Mouse (Mus musculus) CH12.LX (cell line): ENCODE measurements around the gene Zfp473. TPM values are rescaled to one million over a fixed set of nuclear protein-coding genes. Genes with fewer than 3 reads are reported as not detected.

ENCODE experiments used
- DNase-seq: peaks from one replicate; pipeline ENCODE4 v3.0.0-alpha.2; 2013; ENCODE audit errors: extremely low read depth
- H3K27ac ChIP-seq: 2 replicates; pipeline ENCODE4 v1.5.1; 2012; ENCODE audit warnings: low read depth, mild to moderate bottlenecking, control low read depth, moderate library complexity; ENCODE audit not compliant: insufficient read depth
- H3K27me3 ChIP-seq: replicated peaks from 2 replicates; pipeline ENCODE3; 2012; ENCODE audit warnings: inconsistent platforms
- H3K36me3 ChIP-seq, 2 experiments: replicated peaks in 1 of 2; 2 replicates each; pipeline versions ENCODE3 to v1.6.1; 2012; ENCODE audit warnings: inconsistent platforms in 1 of 2, low read length in 1 of 2, mild to moderate bottlenecking in 1 of 2, mixed read lengths in 1 of 2, moderate library complexity in 1 of 2; ENCODE audit not compliant: control insufficient read depth in 1 of 2, insufficient read depth in 1 of 2
- H3K4me1 ChIP-seq, 2 experiments: 2 replicates each; pipeline ENCODE4 v1.6.1; 2012; ENCODE audit warnings: inconsistent platforms in 1 of 2, moderate library complexity in 1 of 2; ENCODE audit not compliant: insufficient read depth in 2 of 2, control insufficient read depth in 1 of 2
- H3K4me2 ChIP-seq: 2 replicates; pipeline ENCODE4 v1.6.1; 2012; ENCODE audit warnings: low read depth, mild to moderate bottlenecking, control low read depth; ENCODE audit not compliant: poor library complexity, insufficient read depth, severe bottlenecking
- H3K4me3 ChIP-seq, 3 experiments: fragments of 150-350 bp in 1 of 3; sonication (generic) in 1 of 3; replicated peaks in 1 of 3; 2 replicates each; pipeline versions ENCODE3 to v1.5.1; 2011 to 2012; ENCODE audit warnings: low read depth in 2 of 3, low read length in 2 of 3, mild to moderate bottlenecking in 2 of 3, moderate library complexity in 2 of 3, control low read depth in 1 of 3, improper control_type of control experiment in 1 of 3, inconsistent platforms in 1 of 3, mixed read lengths in 1 of 3; ENCODE audit not compliant: poor library complexity in 1 of 3
- H3K79me2 ChIP-seq: replicated peaks from 2 replicates; pipeline ENCODE4 v1.6.1; 2012; ENCODE audit warnings: mild to moderate bottlenecking, moderate library complexity; ENCODE audit not compliant: control insufficient read depth, poor library complexity, insufficient read depth, severe bottlenecking; ENCODE audit errors: extremely low read depth
- H3K9ac ChIP-seq: 2 replicates; pipeline ENCODE4 v1.6.1; 2012; ENCODE audit warnings: low read depth, mild to moderate bottlenecking, control low read depth, moderate library complexity; ENCODE audit not compliant: insufficient read depth
- H3K9me3 ChIP-seq: replicated peaks from 2 replicates; pipeline ENCODE3; 2012; ENCODE audit warnings: low read length, inconsistent platforms, mixed read lengths
- BHLHE40 ChIP-seq: IDR thresholded peaks from 2 replicates; pipeline ENCODE4 v1.6.1; 2011; ENCODE audit warnings: mild to moderate bottlenecking, low read depth, low read length, improper control_type of control experiment
- CHD1 ChIP-seq: IDR thresholded peaks from 2 replicates; pipeline ENCODE4 v1.6.1; 2012; ENCODE audit warnings: low read depth, low read length, improper control_type of control experiment, inconsistent platforms
- ETS1 ChIP-seq: conservative IDR thresholded peaks from 2 replicates; pipeline ENCODE4 v1.6.1; 2012; ENCODE audit warnings: low read depth, mild to moderate bottlenecking, inconsistent platforms, low read length, improper control_type of control experiment, moderate library complexity
- GABPA ChIP-seq: IDR thresholded peaks from 2 replicates; pipeline ENCODE4 v1.6.1; 2012; ENCODE audit warnings: low read depth, low read length, improper control_type of control experiment, inconsistent platforms; ENCODE audit not compliant: insufficient replicate concordance
- HCFC1 ChIP-seq: IDR thresholded peaks from 2 replicates; pipeline ENCODE4 v1.6.1; 2012; ENCODE audit warnings: low read depth, mild to moderate bottlenecking, inconsistent platforms, low read length, improper control_type of control experiment
- JUND ChIP-seq: conservative IDR thresholded peaks from 2 replicates; pipeline ENCODE4 v1.6.1; 2011; ENCODE audit warnings: low read depth, low read length, improper control_type of control experiment
- KAT2A ChIP-seq: IDR thresholded peaks from 2 replicates; pipeline ENCODE4 v1.6.1; 2012; ENCODE audit warnings: low read length, improper control_type of control experiment, inconsistent platforms; ENCODE audit not compliant: insufficient replicate concordance
- MAFK ChIP-seq: IDR thresholded peaks from 2 replicates; pipeline ENCODE4 v1.6.1; 2011; ENCODE audit warnings: low read length, improper control_type of control experiment; ENCODE audit not compliant: insufficient replicate concordance
- MAX ChIP-seq: IDR thresholded peaks from 2 replicates; pipeline ENCODE4 v1.6.1; 2011; ENCODE audit warnings: low read length, improper control_type of control experiment
- MAZ ChIP-seq: IDR thresholded peaks from 2 replicates; pipeline ENCODE4 v1.6.1; 2012; ENCODE audit warnings: low read depth, mild to moderate bottlenecking, inconsistent platforms, low read length, improper control_type of control experiment, moderate library complexity
- MYC ChIP-seq: IDR thresholded peaks from 2 replicates; pipeline ENCODE4 v1.6.1; 2011; ENCODE audit warnings: low read depth, mild to moderate bottlenecking, improper control_type of control experiment, low read length
- PAX5 ChIP-seq: IDR thresholded peaks from 2 replicates; pipeline ENCODE4 v1.6.1; 2012; ENCODE audit warnings: low read length, inconsistent platforms, mixed read lengths
- POLR2A ChIP-seq: IDR thresholded peaks from 2 replicates; pipeline ENCODE4 v1.6.1; 2011; ENCODE audit warnings: low read depth, mild to moderate bottlenecking, improper control_type of control experiment, low read length
- POLR2AphosphoS2 ChIP-seq: IDR thresholded peaks from 2 replicates; pipeline ENCODE4 v1.6.1; 2011; ENCODE audit warnings: low read depth, low read length, improper control_type of control experiment
- RCOR1 ChIP-seq: conservative IDR thresholded peaks from 2 replicates; pipeline ENCODE4 v1.6.1; 2012; ENCODE audit warnings: low read depth, mild to moderate bottlenecking, inconsistent platforms, low read length, improper control_type of control experiment
- SIN3A ChIP-seq: IDR thresholded peaks from 2 replicates; pipeline ENCODE4 v1.6.1; 2012; ENCODE audit warnings: low read length, improper control_type of control experiment, inconsistent platforms
- TBP ChIP-seq: conservative IDR thresholded peaks from 2 replicates; pipeline ENCODE4 v1.6.1; 2011; ENCODE audit warnings: low read depth, low read length, improper control_type of control experiment
- USF2 ChIP-seq: conservative IDR thresholded peaks from 2 replicates; pipeline ENCODE4 v1.6.1; 2011; ENCODE audit warnings: low read depth, low read length, improper control_type of control experiment
- ZC3H11A ChIP-seq: IDR thresholded peaks from 2 replicates; pipeline ENCODE4 v1.6.1; 2012; ENCODE audit warnings: low read depth, mild to moderate bottlenecking, inconsistent platforms, low read length, improper control_type of control experiment
- ZKSCAN1 ChIP-seq: IDR thresholded peaks from 2 replicates; pipeline ENCODE4 v1.6.1; 2012; ENCODE audit warnings: low read depth, inconsistent platforms, low read length, improper control_type of control experiment, borderline replicate concordance
- ZMIZ1 ChIP-seq: IDR thresholded peaks from 2 replicates; pipeline ENCODE4 v1.6.1; 2012; ENCODE audit warnings: low read depth, mild to moderate bottlenecking, inconsistent platforms, low read length, improper control_type of control experiment
- ZNF384 ChIP-seq: IDR thresholded peaks from 2 replicates; pipeline ENCODE4 v1.6.1; 2012; ENCODE audit warnings: low read depth, low read length, improper control_type of control experiment, inconsistent platforms
- dilution Hi-C: fragments of 300-500 bp; cut with MboI; formaldehyde crosslinking; loops from 2 replicates; pipeline ENCODE4 v1.14.3; 2020; ENCODE audit warnings: low sequenced_read_pairs; ENCODE audit not compliant: extremely low pct_unique_long_range_greater_than_20kb, extremely low pct_ligation_motif_present
- in situ Hi-C: fragments of 300-500 bp; cut with MboI; formaldehyde crosslinking; loops from 3 replicates; pipeline ENCODE4 v1.14.3; 2019; ENCODE audit warnings: low sequenced_read_pairs, low pct_ligation_motif_present, low pct_unique_long_range_greater_than_20kb, mixed read lengths
- polyA plus RNA-seq: library from polyadenylated mRNA; unstranded; fragments of >175 nt; gene quantifications from 2 replicates; pipeline ENCODE4 v1.2.1, GENCODE M21; 2012; ENCODE audit warnings: low read depth; ENCODE audit not compliant: insufficient read length
- total RNA-seq, 2 experiments: library from RNA; depleted of rRNA; stranded (reverse); fragments of 300-350 nt in 1 of 2; fragments of >200 nt in 1 of 2; gene quantifications; 2 replicates each; pipeline ENCODE4 v1.2.3; 2012 to 2014

Zfp473 gene
- total and polyA plus RNA-seq, 3 experiments = 8.7 to 10.0 (median 9.3) TPM

DNA sequence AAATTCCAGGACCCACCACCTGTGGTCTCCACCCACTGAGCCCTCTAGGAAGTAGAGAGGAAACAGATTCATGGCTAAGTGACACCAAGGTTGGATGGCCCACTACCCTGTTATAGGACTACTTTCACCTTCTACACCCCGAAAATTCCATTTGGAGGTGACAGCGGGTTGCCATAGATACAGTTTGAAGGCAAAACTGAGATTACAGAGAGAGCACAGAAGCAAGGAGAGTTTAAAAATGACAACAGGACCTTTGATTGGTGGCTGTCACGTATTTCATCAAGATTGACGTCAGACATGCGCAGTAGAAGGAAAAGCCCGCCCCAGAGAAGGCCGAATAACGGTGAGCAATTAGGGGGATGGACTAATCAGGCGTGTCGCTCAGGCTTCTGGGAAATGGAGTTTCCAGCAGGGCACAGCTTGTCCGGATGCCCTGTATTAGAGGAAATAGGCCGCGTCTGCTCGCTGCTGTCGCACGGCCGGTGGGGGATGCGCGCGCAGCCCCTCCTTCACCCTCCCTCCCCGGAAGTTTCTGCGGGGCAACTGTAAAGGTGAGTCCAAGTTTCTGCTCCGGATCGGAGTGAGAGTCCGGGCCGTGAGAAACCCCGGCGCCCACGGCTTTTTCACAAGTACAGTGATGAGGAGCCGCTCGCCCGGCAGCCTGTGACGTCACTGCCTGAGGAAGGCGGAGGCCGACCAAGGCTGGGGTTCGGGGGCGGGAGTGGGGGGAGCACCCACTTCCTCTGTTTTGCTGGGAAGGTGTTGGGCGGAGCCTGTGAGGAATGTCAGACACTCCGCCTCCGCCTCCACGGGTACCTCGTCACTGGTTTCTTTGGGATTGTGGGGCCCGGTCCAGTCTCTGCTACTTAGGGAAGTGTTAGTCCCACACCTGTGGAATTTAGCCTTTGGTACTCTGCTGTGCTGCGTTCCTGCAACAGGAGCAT lies 2.5 kb downstream of the Zfp473 start, which contains the start of gene Vrk3 (continued):
- TF ChIP-seq SIN3A = peak; percentile 99
- peak; percentile 82; the same call in 1 of the 2 replicates for TF ChIP-seq TBP
- peak; percentile 36; the same call in 1 of the 2 replicates for TF ChIP-seq GABPA
- no peak for TF ChIP-seq USF2
- TF ChIP-seq MAX = peak; percentile 54
- no peak for TF ChIP-seq ZC3H11A
- TF ChIP-seq ZMIZ1 = peak; percentile 74; the same call in 1 of the 2 replicates
- TF ChIP-seq ZKSCAN1 = no peak
- no peak for TF ChIP-seq RCOR1
- TF ChIP-seq PAX5 = no peak
- TF ChIP-seq POLR2A = peak; percentile 67; the same call in 1 of the 2 replicates
- no peak; the same call in 1 of the 2 replicates for TF ChIP-seq JUND
- no peak for TF ChIP-seq ZNF384
- no peak for TF ChIP-seq POLR2AphosphoS2
- TF ChIP-seq ETS1 = 0 out of 2 replicates have a peak, but pooled peaks have one; percentile 12
- peak; percentile 98 for TF ChIP-seq HCFC1
- peak; percentile 87; the same call in 1 of the 2 replicates for TF ChIP-seq KAT2A
- no peak for TF ChIP-seq BHLHE40

DNA sequence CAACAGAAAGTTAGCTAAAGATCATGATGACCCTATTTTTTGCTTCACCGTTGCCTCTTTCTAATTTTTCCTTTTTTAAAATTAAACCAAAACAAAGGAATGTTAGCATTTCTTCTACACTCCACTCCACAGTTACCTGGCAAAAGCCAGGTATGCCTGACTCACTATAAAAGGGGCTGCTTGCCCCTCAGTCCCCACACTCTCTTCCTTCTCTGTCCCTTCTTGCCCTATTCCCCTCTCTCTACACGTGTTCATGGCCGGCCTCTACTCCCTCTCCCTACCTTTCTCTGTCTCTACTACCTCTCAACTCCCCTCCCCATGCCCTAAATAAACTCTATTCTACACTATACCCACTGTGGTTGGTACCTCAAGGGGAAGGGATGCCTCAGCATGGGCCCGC lies 3.7 kb downstream of the Zfp473 start:
- no peak for DNase-seq
- Histone ChIP-seq H3K4me1 (peaks cover 3 to 26% of the 10 kb centered on the region in 2 experiments; a peak in 2 of 4 replicates), H3K9ac (peak overlapping the region; percentile 90)

More for the DNA sequence above, 3.7 kb downstream of the Zfp473 start:
- peak overlapping the region; percentile 99 for H3K4me2 ChIP-seq
- in situ Hi-C loops = loop anchor here (10.0 kb wide), 1 partner anchor 208 kb away; no protein-coding TSS in a partner anchor
- peaks cover 12% of the 10 kb centered on the region for H3K79me2 ChIP-seq
- H3K9me3 ChIP-seq = no peaks in the 10 kb centered on the region
- dilution Hi-C loops = no loop called here
- H3K36me3 ChIP-seq = peaks cover 2 to 14% of the 10 kb centered on the region in 2 experiments
- H3K4me3 ChIP-seq = peak overlapping the region; percentile 69 to 90 (median 78)
- H3K27ac ChIP-seq = no peak overlapping the region
- H3K27me3 ChIP-seq = no peaks in the 10 kb centered on the region
- TF ChIP-seq MAZ (no peak), CHD1 (no peak), MYC (peak; percentile 70), MAFK (no peak), POLR2A (no peak), MAX (peak; percentile 70)
